In genomic region chr10:84755786-84756203, GRCm38 (mm10) we compare ENCODE assay signal across 8 mouse cellular contexts. TPM values are rescaled to one million over a fixed set of nuclear protein-coding genes. Genes with fewer than 3 reads are reported as not detected.
DNase-seq lines count a peak whose midpoint lies in the region; ATAC-seq and TF ChIP-seq lines count a peak whose summit lies in the region.

TSS of gene Rfx4 (plus strand) at chr10:84756062.

- no peak for TF ChIP-seq EP300 in lung, postnatal 0 days (IDR thresholded peaks at IDR 0.05)

- TF ChIP-seq CTCF in lung, postnatal 0 days (IDR thresholded peaks at IDR 0.05) = no peak

- H3K27ac ChIP-seq in lung, postnatal 0 days (ENCODE audit: low read length) = no peak within 1 kb of the TSS
- H3K27ac ChIP-seq in neural tube, embryonic 12.5 days = peak within 1 kb of the TSS; percentile 76

- no peak; the same call in 1 of the 2 replicates for ATAC-seq in frontal cortex, adult (ENCODE audit: low TSS enrichment)
- ATAC-seq in lung, postnatal 0 days = no peak
- peak; percentile 78 for ATAC-seq in neural tube, embryonic 12.5 days (ENCODE audit: low FRiP score, low read depth)

- peaks cover 88% of the 10 kb centered on the region for H3K27me3 ChIP-seq in lung, postnatal 0 days (replicated peaks; ENCODE audit: insufficient read depth, low read length)
- H3K27me3 ChIP-seq in neural tube, embryonic 12.5 days (replicated peaks) = peaks cover 63% of the 10 kb centered on the region

- no peak for DNase-seq in frontal cortex, adult 2 months (ENCODE audit: extremely low spot score in 1 of 2, low spot score in 1 of 2)
- DNase-seq in lung, postnatal 0 days (ENCODE audit: low spot score) = no peak
- no peak for DNase-seq in lung, adult 18-20 months
- peak in 1 of 2 experiments; percentile 28 for DNase-seq in layer of hippocampus, postnatal 36 days
- no peak for DNase-seq in ovary, postnatal 14 days (ENCODE audit: low spot score)
- no peak for DNase-seq in kidney, postnatal 36 days

- H3K9me3 ChIP-seq in lung, postnatal 0 days (ENCODE audit: low read length) = no peaks in the 10 kb centered on the region
- H3K9me3 ChIP-seq in neural tube, embryonic 12.5 days = no peaks in the 10 kb centered on the region

- H3K4me2 ChIP-seq in lung, postnatal 0 days (replicated peaks; ENCODE audit: low read depth, low read length) = peak within 1 kb of the TSS; percentile 42
- H3K4me2 ChIP-seq in neural tube, embryonic 12.5 days (replicated peaks) = peak within 1 kb of the TSS; percentile 71

- no peak within 1 kb of the TSS for H3K9ac ChIP-seq in lung, postnatal 0 days (replicated peaks; ENCODE audit: low read depth)
- peak within 1 kb of the TSS; percentile 83 for H3K9ac ChIP-seq in neural tube, embryonic 12.5 days

- peaks cover 7% of the 10 kb centered on the region; the same call in 1 of the 2 replicates for H3K4me1 ChIP-seq in lung, postnatal 0 days (ENCODE audit: insufficient read depth, low read depth, low read length)
- peaks cover 55% of the 10 kb centered on the region for H3K4me1 ChIP-seq in neural tube, embryonic 12.5 days

- H3K36me3 ChIP-seq in lung, postnatal 0 days (ENCODE audit: insufficient read depth, low read length) = no peaks in the 10 kb centered on the region
- H3K36me3 ChIP-seq in neural tube, embryonic 12.5 days = no peaks in the 10 kb centered on the region

- WGBS in lung, postnatal 0 days = 1% methylated on average over 24 of the region's 24 CpGs
- WGBS in neural tube, embryonic 12.5 days = 0% methylated on average over 24 of the region's 24 CpGs

- H3K4me3 ChIP-seq in lung, postnatal 0 days (ENCODE audit: low read depth, low read length) = peak within 1 kb of the TSS; percentile 24
- H3K4me3 ChIP-seq in neural tube, embryonic 12.5 days = peak within 1 kb of the TSS; percentile 60

RNA-seq across cellular contexts. Expression of gene Rfx4, which starts in this region (rescaled TPM):
- polyA plus RNA-seq in frontal cortex, adult 2 months (2012; rRNA removed) = 13.0 and 13.1 TPM in 2 replicates
- polyA plus RNA-seq in lung, postnatal 0 days (2015; fragmentation: Nextera tagmentation; extraction: Ambion mirVana) = 0.08 TPM in 1 of 2 replicates, not detected in the other
- 10 to 100 TPM; 11.1 to 11.2 TPM for total RNA-seq in layer of hippocampus, postnatal 36 days (2021)
- 40.6 and 46.0 TPM in 2 replicates for polyA plus RNA-seq in neural tube, embryonic 12.5 days (2016; fragmentation: Nextera tagmentation; extraction: Ambion mirVana)

Comparison
In these comparisons a context has a peak if more than half of its experiments do, and no peak if none do; other contexts are left out.
1. RNA of gene Rfx4 (polyA plus RNA-seq): 40.6 to 46.0 TPM in neural tube, embryonic 12.5 days and 13.0 to 13.1 TPM in frontal cortex, adult 2 months; 0.08 TPM in lung, postnatal 0 days; every median in the first group is over 10 times any median in the second.